Mouse (Mus musculus): ENCODE measurements around the gene Gtf3c4.

GRCm38 (mm10) chr2:28799575-28799974 is 40.6 kb downstream of the Gtf3c4 start:
- TF ChIP-seq CTCF (IDR thresholded peaks at IDR 0.05; ENCODE audit: low read depth) (no peak), EP300 (IDR thresholded peaks at IDR 0.05; ENCODE audit: low read depth) (no peak)
